Mouse (Mus musculus) heart, postnatal 36 days (tissue): ENCODE results near the gene Fes. TPM values are rescaled to one million over a fixed set of nuclear protein-coding genes. Genes with fewer than 3 reads are reported as not detected.

Experiments used
- DNase-seq, 2 experiments: peaks; one replicate each; pipeline ENCODE4 v3.0.0; 2021 to 2022
- intact Hi-C: fragments of 180-260 bp; cut with DNase I; formaldehyde crosslinking; loops from one replicate; pipeline ENCODE4 v1.15.1; 2025
- total RNA-seq, 2 experiments: library from RNA; stranded (reverse); gene quantifications; 2 replicates each; pipeline ENCODE4 v1.2.3; 2021

The Fes gene
- total RNA-seq, result 10 to 100 TPM in 1 of 2 experiments, 1 to 10 TPM in 1; 6.9 to 16.0 TPM

DNA sequence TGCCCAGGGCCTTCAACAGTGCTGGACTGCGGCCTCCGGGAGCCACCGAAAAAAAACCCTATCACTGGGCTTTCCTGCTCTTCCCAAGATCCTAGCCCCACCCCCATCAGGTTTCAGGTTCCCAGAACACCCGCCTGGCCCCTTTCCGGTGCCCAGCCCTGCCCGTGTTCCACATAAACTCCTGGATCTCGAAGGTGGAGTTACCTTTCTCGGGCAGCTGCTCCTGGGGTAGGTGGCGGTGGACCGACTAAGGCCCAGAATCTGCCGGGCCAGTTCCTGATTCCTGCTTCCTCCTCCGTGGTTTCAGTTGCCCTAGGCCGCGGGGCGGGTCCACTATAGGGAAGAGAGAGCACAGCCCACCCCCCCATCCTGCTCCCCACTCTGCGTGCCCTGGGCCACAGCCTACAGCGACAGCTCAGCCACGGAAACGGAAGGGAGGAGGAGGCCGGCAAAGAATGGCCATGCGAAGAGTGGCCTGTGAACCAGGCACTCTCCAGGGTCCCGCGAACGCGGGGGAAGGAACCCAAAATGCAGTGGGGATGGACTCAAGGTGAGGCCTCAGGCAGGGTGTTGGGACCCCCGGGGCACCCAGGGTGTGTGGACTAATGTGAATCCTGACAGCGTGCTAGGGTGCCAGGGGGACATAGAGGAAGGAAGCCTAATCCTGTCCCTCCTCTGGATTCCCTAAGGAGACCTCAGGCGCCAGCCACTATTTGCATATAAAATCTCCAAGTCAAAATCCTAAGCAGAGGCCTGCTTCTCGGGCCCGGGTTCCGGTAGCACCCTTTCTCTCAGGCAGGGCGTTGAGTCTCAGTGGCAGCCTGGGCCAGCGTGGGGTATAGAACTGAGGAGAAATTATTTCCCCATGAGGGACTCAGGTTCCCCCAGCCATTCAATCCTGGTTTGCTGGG lies at the start of gene Fes:
Fes (minus strand) TSS at position 314 of the 911 bp plus-strand sequence.
- intact Hi-C loops, result loop anchor here (5.0 to 10.0 kb wide), 3 partner anchors 299 to 457 kb away; partner anchors contain the start of gene Crtc3
- DNase-seq, result peak; percentile 75 to 82

DNA sequence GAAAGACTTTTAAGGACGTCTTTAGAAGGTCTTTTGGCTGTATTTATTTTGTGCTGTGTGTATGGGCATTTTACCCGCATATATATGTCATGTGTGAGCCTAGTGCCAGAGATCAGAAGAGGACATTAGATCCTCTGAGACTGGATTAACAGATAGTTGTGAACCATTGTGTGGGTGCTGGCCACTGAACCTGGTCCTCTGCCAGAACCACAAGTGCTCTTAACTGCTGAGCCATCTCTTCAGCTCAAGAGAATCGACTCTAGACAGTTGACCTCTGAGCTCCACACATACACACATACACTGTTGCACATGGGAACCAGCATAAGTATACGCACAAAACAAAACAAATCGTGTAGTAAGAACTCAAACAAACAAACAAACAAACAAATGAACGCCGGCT lies 48.8 kb upstream of the Fes start:
- DNase-seq, result no peak
- intact Hi-C loops, result no loop called here

DNA sequence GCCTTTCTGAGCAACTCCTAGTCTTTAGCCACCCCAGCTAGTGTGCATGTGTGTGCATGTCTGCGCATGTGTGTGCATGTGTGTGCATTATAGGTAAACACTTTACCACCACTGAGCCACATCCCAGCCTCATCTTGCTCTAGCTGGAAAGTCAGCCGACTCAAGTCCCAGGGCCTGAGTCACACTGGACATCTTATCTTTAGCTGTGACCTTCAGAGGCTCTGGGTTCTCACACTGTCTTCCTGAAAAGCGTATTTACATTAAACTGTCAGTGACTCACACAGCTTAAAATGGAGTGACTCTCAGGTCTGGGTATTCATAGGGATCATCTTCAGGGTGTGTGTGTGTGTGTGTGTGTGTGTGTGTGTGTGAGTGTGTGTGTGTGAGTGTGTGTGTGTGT lies 47.8 kb upstream of the Fes start:
- intact Hi-C loops, result no loop called here

DNA sequence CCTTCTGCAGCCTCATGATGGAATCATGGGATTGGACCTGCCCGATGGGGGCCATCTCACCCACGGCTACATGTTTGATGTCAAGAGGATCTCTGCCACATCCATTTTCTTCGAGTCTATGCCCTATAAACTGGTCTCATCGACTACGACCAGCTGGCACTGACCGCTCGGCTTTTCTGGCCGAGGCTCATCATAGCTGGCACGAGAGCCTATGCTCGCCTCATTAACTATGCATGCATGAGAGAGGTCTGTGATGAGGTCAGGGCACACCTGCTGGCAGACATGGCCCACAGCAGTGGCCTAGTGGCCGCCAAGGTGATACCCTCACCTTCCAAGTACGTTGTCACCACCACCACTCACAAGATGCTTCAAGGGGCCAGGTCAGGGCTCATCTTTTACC lies 41.9 kb upstream of the Fes start:
- intact Hi-C loops, result no loop called here
- no peak for DNase-seq

More for the DNA sequence above, 47.8 kb upstream of the Fes start:
- no peak for DNase-seq

DNA sequence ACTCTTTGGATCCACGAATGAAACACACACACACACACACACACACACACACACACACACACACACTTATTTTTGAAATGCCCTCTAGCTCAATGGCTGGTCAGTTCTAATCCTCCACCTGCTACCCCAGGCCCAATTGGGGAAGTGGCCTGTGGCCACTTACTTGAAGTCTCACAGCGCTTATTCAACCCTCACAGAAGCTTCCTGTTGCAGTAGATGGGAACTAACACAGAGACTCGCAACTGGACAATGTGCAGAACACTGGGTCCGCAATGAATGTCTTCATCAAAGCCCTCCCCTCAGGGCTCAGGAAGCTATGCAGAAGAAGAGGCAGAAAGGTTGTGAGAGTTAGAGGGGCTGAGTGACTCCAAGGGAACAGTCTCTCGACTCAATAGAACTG lies 40.0 kb upstream of the Fes start:
- intact Hi-C loops, result no loop called here
- DNase-seq, result no peak

DNA sequence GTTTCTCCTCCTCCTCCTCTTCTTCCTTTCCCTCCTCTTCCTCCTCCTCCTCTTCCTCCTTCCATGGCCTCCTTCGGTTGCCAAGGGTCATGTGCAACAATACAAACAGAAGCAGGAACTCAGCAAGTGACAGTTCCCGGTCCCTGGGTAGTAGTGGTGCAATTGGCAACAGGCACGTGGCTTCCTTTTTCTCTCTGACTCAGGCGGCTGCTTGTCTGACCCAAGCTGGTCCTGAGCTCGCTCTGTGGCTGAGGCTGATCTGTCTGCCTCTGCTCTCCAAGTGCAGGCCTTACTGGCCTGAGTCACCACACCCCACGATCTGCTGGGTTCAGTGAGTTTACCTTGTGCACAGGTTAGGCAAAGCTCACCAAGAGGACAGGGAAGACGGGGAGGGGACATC lies 38.6 kb upstream of the Fes start:
- intact Hi-C loops, result no loop called here
- no peak for DNase-seq

DNA sequence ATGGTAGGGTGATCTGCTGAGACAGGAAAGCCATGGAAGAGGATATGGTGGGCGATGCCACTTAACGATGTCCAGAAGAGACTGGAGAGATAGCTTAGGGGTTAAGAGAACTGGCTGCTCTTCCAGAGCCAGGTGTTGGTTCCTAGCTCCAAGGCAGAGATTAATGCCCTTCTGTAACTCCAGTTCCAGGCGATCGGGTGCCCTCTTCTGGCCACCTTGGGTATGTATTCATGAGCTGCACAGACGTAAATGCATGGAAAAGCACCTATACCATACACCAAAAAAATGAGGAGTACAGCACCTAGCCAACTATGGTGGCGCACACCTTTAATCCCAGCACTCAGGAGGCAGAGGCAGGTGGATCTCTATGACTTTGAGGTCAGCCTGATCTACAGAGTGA lies 37.0 kb upstream of the Fes start:
- intact Hi-C loops, result no loop called here

DNA sequence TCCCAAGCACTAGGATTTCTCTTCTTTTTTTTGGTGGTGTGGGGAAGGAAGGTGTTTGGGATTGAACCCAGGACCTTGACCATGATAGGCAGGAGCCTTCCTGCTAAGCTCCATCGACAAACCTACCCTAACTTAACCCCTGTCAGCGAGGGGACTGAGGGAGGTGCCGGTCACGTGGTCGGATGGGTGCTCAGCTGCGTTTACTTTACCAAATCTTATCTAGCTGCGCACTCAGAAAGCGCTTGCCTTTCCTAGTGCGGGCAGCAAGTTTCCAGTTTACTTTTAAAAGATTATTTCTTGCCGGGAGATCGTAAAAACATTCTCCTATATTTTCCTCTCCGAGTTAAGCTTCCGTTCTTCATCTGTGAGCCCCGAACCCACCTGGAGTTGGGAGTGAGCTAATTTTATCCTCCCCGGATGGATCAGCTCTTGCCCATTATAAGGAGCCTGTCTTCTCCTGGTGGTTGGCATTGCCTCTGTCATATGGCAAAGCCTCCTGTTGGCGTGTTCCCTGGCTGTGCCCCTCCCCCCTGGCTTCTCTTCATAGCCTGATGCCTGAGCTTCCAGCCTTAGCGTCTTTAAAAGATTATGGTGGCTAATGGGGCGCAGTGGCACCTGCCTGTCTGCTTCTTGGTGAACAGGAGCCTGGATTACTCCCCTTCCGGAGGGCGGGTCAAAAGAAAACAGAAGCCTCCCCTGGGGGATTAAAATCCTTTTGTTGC lies 35.2 kb upstream of the Fes start:
- intact Hi-C loops, result no loop called here
- peak in 1 of 2 experiments; percentile 48 for DNase-seq

More for the DNA sequence above, 37.0 kb upstream of the Fes start:
- DNase-seq, result no peak

DNA sequence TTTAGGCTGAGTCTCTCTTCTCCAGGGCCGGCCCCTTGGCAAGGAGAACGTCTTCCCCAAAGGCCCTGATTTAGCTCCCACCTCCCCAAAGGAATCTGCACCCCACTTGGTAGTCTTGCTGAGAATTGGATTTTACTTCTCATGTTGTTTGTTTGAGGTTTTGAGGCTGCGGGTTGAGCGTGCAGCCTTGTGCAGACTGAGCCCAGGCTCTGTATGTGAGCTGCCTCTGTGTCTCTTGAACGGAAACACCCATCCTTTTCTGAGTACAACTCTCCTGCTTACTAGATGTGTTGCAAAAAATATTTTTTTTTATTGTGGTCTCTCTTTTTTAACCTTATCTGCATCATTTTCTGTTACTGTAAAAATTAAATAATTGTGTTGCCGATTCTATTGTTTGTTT lies 33.8 kb upstream of the Fes start:
- intact Hi-C loops, result no loop called here

DNA sequence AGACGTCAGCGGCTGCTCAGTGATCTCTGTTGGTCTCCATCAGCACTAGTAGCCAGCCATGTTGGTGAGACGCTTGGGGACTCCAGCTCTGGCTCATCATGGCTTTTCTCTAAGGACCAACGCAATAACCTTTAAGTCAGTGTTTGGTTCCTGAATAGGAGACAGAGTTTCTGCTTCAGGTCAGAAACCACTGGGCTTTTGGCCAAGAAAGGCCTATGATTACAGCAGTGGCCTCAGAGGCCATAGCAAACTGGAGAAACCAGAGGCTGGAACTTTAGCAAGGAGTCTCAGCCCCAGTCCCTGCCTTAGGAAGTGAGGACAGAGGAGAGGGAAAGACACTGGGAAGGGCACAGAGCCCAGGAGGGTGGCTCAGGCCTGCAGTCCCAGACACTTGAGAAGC lies 32.8 kb upstream of the Fes start:
- intact Hi-C loops, result no loop called here
- no peak for DNase-seq

More for the DNA sequence above, 33.8 kb upstream of the Fes start:
- DNase-seq, result no peak

DNA sequence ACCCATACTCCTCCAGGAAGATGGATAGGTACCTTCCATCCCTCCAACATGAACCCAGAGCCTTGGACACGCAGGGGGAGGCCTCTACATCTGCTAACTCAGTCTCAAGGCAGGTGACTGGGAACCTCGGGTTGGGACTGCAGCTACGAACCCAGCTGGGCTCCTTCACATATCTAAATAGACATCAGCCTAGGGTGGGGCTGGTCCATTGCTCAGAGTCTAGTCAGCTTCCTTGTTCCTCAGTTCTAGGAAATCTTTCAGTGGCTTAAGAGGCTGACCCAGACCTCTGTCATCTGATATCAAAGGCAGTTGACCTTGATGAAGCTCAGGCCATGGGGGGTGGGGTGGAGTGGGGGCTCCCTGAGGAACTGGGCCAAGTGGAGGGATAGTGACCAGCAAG lies 31.5 kb upstream of the Fes start:
- intact Hi-C loops, result no loop called here

DNA sequence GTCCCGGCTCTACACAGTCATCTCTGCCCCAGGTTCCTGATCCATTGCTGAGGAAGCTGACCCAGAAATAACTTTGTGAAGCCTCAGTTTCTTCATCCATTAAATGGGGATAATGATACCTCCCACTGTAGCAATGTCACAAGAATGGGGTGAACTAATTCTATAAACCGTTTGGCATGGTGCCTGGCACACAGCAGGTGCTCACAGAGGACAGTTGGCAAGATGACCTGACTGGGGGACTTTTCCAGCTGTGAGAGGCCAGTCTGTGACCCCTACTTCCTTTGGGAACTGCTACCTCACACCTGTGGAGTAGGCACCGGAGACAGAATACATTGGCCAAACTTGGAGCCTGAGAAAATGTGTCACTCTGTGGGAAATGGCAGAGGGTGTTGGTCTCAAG lies 30.3 kb upstream of the Fes start:
- no peak for DNase-seq
- intact Hi-C loops, result no loop called here

More for the DNA sequence above, 31.5 kb upstream of the Fes start:
- DNase-seq, result no peak

DNA sequence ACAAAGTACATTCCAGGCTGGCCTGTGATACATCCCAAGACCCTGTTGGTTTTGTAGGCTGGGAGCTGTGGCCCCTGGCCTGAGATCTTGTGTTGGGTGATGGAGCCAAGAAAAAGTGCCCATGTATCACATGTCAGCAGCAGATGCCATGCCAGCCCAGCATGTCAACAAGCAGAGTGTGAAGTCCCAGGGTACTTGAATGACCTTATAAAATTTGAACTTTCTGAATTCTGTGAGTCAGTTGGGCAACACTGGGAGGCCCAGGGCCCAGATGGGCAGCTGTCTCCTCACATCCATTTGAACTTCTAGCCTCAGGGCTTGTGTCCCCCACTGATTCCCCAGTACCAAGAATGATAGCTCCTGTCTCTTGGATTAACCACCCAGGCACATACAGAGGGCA lies 29.9 kb upstream of the Fes start:
- DNase-seq, result no peak

DNA sequence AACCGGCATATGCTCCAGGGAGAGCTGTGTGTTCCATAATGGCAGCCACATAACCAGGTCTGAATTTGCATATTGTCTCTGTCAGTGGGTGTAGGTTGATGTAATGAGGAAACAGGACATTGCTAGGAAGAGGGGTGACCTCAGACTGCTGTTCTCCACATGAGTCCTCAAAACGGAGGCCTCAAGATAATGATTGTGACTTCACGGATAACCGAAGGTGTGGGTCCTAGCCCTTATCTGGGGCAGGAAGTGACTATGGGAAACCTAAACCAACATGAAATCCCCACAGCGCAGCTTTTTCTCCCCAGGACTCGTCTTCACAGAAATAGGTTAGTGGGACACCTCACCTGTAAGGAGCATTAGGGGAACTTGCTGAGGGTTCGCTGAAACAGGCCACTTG lies 29.2 kb upstream of the Fes start:
- intact Hi-C loops, result no loop called here
- DNase-seq, result no peak

More for the DNA sequence above, 29.9 kb upstream of the Fes start:
- intact Hi-C loops, result no loop called here

DNA sequence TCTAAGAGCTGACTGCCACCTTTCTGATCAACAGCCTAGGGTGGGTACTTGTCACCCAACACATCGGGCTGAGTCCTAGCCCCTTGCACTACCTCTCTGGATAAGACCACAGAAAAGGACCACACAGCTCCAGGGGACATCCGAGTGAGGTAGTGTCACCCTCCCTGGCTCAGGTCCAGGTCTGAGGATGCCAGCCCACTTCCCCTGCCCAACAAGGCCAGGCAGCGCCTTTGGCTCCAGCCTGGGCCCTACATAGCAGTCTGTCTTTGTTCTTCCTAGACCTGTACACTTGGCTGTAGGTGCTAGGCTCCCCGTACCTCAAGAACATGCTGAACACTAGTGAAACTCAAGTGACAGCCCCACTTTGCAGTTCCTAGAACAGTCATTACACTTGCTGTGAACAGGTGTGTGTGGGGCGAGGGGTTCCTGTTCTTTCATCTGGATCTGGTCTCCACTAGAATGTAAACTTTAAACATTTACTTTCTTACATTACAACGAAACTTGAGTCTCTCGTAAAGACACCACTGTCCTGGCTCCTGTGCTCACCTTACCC lies 26.6 kb upstream of the Fes start:
- intact Hi-C loops, result no loop called here

DNA sequence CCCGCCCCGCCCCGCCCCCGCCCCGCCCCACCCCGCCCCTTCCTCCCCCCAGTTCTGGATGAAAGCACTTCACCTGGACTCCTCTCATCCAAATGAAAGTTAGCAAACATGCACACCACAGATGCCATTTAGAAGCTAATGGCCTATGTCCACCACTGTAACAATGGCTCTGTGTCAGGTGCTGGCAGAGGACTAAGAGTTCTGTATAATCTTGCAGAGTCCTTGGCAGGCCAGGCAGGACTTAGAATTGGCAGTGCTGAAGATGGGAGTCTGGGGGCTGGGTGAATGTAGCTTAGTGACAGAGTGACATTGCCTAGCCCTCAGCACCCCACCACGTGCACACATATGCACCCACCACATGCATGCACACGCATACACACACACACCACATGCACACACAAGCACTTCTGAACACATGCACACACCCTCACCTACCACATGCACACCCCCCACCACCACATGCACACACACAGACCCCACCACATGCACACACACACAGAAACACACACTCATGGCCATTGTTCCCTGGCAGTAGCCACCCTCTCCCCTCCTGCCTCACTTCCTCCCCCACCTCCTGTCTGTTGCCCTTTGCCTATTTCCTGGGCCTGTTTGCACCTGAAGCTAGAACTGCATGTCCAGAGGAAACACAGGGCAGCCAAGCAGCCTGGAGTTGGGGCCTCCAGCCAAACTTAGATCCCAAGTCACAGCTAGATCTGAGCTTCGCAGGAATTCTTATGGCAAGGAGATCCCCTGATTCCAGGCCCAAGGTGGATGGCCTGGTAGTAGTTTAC lies 26.0 kb upstream of the Fes start:
- no peak for DNase-seq
- intact Hi-C loops, result no loop called here

More for the DNA sequence above, 26.6 kb upstream of the Fes start:
- DNase-seq, result no peak

DNA sequence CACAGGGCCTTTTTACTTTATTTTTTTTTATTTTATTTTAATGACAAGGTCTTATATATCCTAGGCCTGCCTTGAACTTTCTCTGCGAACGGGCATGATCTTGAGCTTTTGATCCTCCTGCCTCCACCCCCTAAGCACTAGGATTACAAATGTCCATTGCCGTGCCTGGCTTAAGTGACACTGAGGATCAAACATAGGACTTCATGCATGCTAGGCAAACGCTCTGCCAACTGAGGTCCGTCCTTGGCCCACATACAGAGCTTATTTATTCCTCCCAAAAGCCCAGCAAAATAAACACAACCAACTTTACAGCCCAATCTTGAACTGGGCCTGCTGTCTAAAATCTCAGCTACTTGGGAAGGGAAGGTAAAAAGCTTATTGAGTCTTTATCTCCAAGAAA lies 25.0 kb upstream of the Fes start:
- intact Hi-C loops, result no loop called here
- DNase-seq, result no peak

DNA sequence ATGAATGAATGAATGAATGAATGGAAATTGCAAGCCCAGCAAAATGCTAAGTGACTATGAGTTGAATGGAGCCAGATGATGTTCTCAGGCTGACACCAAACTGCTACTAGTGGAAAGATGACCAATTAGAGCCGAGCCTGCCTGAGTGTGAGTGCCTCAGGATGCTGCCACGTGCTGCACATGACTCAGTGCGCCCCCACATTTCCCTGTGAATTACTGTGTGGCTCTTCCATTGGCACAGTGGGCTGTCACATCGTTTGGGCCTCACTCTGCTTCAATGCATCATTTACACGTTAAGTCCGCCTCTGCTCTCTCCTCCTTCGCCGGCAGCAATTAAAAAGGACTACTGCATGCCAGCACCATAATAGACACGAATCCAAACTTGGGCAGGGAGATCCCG lies 24.5 kb upstream of the Fes start:
- intact Hi-C loops, result no loop called here
- no peak for DNase-seq

DNA sequence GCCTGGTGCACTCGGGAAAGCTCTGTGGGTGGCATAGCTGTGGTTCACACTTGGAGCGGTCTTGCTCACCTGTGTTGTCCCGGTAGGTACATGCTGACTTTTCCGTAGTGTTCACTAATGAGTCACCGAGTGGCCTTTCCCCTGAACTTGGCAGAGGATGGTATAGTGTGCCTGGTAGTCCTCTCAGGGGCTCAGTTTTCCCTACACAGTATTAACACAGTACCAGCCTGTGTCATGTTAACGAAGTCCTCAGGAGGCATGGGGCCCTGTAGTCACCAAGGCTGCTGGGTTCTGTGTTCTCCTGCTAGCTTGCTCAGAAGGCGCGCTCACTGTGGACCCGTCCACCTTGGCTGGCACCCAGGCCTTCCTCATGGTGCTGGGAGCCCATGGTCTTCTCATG lies 22.6 kb upstream of the Fes start:
- intact Hi-C loops, result no loop called here
- DNase-seq, result no peak

DNA sequence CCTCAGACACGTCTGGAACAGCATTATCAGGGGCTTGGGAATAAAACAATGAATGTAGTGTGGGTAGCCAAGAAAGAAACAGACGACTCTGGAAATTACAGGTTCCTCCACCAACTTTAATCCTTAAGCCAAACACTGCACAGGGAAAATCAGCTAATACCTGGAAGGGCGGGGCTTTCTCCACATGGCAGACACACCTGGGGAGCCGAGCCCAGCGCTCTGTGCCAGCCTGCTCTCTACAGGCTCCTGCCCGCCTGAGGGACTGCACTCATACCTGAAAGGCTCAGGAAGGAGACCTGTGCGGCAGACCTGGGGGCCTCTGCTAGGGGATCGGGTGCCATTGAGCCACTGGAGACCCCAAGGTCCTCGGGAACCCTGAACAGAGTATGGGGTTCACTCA lies 20.0 kb upstream of the Fes start:
- intact Hi-C loops, result no loop called here
- no peak for DNase-seq

DNA sequence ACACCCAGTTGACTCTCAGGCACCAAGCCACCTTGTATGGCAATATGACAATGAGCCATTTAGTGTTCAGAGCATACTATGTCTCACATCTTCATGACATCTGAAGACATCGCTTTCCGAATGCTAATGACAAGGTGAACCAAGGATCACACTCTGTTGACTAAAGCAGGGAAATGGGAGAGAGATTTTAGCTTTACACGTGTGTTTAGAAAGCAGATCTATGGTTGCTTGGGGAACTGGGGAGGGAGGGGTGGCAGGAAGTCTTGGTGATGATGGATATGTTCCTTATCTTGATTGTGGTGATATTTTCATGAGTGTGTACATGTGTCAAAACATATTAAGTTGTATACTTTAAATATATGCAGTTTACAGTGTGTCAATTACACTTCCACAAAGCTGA lies 18.4 kb upstream of the Fes start:
- no peak for DNase-seq

More for the DNA sequence above, 18.4 kb upstream of the Fes start:
- intact Hi-C loops, result no loop called here
